Mouse (Mus musculus) adrenal gland, postnatal 25 days (tissue): ENCODE measurements at regions not wholly inside any gene's neighbourhood (a gene's known extent, or its start where the extent isn't known, plus 50 kb on each side); places are given as distances from the start of the nearest gene placed in this dataset.
A peak's percentile ranks its signal among the peaks of the same experiment; 100 is the strongest.
"Not testable (repeated sequence)": the region's sequence is repeated elsewhere in the genome, so short reads cannot be mapped to it uniquely, and the experiment has no call there.

Experiments
- DNase-seq: peaks from one replicate; pipeline ENCODE4 v3.0.0; 2021; ENCODE audit warnings: mixed read lengths

DNA sequence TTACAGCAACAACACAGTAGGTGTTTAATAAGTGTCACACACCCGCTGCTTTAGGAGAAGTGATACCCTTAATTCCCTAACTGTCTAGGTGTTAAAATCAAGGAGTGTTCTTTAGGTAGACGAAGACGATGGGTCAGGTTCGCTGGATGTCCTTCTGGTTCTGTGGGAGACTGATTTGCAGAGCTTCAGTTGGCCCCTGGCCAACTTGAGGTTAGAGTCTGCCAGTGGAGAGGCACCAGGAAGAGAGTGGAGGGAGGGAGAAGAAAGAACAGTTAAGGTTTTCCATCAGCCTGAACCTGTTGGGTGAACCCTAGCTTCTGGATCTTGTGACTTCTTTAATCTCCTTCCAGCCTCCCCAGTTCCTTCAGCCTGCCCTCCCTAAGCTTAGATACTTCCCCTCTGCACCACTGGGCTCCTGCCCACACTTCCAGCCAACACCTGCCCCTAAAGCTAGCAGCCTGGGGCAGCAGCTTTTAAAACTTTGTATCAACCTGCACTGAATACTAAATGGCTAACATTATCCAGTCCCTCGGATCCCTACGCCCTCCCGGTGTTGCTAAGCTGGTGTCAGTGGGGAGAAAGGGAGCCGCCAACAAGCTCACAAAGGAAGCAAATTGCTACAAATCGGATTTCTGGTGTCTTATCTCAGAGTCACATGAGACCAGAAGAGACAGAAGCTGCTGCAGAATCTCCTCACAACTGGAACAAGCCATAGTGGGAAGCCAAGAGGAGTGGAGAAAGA is 62.1 kb upstream of the Adgrl1 start:
- peak; percentile 13 for DNase-seq

DNA sequence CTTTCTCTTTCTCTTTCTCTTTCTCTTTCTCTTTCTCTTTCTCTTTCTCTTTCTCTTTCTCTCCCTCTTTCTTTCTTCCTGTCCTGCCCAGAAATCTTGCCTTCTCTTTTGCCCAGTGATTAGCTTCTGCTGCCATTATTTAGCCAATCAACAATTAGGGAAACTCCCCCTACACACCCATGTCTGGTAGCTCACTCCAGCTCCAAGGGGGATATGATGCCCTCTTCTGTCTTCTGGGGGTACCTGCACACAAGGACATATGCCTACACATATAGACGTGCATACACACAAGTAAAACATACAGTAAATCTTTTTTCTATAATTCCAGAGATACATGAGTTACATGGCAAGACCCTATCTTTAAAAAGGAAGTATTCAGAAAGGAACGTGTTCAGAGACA is 70.1 kb upstream of the Adgrl1 start:
- DNase-seq = no peak

DNA sequence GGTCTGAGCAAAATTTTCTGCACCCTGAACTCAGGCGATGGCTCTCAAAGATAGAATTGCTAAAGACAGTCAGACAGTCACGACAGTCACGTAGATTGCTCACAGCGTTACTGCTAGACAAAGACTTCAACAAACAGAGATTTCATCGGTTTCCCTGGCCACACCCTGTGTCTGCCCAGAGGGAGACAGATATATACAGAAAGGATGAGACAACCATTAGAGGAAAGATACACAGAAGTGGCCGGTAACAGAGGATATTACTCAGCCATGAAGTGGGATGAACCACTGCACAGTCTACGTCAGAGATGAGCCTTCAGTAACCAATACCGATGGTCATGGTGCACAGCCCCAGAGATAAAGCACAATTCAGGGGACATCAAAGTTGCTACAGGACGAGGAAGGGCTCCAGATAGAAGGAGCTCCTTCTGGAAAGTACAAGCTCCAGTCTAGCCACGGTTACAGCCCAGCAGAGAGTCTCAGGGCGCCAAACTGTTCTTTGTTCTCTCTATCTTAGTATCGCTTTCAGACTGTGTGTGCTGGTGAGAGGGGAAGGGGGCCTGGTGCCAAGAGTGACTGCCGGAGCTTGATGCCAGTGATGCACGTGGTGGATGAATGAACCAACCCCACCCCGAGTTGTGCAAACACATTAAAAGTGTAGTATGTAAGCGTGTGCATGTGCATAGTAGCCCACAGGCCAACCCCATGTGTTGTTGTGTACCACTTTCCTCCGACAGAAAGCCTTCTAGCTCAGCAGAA is 74.8 kb upstream of the Adgrl1 start:
- no peak for DNase-seq

DNA sequence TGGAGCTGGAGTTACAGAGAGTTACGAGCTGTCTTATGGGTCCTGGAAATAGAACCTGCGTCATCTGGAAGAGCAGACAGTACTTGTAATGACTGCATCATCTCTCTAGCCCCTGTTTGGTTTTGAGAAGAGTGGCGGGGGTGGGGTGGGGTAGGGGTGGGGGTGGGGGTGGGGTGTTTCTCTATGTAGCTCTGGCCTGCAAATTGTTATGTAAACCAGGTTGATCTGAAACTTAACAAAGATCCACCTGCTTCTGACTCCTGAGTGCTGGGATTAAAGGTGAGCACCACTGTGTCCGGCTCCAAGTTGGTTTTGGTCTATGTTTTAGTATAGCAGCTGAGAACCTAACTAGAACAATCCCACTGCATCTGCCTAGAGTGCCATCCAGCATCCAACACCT is 78.0 kb upstream of the Adgre5 start:
- no peak for DNase-seq

DNA sequence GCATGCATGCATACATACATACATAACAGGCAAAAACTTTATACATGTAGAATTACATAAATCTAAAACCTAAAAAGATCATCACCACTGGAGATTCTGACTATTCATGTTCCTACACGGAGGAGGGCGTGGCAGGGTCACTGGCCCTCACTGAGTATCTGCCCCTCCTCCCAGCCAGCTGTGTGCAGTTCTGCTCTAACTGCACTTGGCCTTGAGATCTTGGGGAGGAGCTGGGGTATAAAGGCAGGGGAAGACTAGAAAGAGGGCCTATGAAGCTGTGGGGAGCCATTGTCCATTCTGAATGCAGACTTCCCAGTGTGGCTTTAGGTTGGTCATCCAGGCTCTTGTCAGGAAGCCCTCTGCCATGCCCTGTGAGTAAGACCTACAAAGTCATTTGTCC is 69.5 kb upstream of the Adgre5 start:
- DNase-seq = no peak

DNA sequence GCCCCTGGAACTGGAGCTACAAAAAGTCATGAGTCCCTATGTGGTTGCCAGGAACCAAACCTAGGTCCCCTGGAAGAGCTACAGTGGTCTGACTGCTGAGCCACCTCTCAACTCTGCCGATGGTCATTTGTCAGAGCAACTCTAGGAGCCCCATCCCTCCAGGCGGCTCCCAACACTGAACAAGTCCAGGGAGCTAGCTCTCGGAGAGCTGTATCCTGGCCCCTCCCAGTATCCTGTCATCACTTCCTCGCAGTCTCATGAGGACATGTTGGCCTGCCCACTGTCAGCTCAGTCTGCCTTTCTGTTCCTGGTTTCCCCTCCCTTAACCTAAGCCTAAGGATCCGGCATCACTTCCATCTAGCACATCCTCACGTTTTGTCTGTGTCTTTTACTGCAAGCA is 64.5 kb upstream of the Adgre5 start:
- no peak for DNase-seq

DNA sequence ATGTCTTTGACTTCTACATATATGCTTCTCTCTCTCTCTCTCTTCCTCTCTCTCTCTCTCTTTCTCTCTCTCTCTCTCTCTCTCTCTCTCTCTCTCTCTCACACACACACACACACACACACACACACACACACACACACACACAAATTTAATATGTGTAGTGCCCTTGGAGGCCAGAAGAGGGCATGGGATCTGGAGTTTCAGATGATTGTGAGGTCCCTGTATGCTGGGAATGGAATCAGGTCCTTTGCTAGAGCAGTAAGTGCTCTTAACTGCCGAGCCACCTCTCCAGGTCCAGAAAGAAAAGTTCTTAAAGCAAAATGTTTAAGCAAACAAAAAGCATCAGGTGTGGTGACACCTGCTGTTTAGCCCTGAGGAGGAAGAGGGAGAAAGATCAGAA is 62.2 kb upstream of the Adgre5 start:
- not testable (repeated sequence) for DNase-seq

DNA sequence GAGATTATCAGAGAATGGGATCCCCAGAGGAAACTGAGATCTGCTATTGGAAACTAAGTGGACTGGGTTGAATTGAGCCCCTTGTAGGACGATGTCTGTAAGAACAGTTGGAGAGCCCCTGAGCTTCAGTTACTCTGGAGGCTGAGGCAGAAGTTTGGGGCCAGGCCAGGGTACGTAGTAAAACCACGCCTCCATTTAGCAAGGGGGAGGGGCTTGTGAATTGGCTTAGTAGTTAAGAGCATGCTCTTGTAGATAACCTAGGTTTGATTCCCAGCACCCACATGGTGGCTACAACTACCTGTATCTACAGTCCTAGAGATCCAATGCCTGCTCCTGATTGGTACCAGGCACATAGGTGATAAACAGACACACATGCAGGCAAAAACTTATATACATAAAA is 61.4 kb upstream of the Adgre5 start:
- DNase-seq = no peak

DNA sequence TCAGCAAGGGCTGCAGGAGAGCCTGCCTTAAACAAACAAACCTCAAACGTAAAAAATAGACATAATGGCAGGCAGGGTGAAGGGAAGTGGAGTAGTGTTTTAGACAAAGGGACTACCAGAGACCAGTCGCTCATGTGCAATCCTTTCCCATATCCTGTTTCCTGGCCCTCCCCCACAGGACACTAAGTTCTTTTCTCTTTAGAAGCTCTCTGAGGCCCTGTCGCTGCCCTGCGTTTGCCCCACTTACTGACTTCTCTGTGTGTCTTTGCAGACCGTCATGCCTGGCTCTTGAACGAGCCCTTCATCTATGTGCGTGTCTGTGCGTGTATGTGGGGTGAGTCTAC is 58.5 kb upstream of the Adgre5 start:
- no peak for DNase-seq

DNA sequence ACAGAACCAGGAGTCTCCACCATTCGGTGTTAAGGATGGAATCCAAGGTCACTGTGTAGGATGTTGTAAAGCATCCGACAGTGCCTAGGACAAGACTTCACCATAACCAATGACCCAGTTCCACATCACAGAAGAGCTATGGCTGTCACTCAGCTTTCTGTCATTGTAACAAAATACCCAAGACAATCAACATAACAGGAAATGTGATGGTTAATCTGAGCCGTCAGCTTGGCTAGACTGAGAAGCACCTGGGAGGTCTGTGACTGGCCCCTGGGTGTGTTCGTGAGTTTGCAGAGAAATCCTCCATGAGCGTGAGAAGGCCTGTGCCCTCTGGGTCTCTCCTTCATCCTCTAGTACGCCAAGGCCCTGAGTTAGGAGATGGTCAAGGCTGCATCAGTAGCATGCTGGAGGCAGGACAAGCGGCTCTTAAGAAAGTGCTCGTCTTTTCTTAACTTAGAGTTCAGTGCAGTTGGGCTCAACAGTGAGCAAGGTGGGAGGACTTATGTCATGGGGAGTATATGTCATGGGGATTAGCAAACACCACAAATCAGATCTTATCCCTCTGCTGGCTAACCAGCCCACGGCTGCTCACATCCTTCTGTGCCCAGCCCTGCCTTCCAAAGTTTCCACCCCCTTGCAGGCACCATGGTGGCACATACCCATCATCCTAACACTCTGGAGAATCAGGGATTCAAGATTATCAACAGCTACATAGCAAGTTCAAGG is 57.9 kb upstream of the Adgre5 start:
- DNase-seq = no peak

DNA sequence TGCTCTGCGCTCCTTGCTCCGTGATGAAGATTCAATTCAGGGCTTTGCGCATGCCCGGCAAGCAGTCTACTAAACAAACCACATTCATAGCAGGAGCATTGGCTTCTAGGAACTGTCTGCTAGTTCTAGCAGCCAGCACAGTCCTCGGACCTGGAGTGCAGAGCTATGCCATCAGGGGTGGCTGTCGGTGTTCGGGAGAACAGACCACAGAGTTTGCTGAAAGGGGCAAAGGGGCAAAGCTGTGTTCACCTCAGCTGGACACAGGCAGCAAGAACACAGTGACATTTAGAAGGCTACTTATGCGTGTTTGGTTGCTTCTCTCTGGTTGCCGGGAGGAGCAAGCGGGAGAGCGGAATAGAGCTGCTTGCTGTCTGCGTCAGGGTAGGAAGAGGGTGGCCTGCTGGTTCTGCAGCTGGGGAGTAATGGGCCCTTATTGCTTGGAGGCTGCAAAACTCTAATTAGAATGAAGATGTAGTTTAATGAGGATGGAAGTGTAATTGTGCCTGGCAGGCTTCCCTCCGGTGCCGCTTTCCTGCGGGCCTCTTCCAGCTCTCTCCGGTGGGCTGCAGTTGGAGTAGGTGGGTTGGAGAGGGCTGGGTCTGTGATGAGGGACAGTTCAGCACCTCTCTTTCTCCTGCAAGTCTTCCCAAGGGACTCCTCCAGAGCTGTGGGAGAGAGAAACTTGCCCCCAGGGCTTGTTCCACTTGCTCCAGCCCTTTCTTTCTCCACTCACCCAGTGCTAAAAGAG is 52.5 kb upstream of the Adgre5 start:
- DNase-seq = no peak
